Mouse (Mus musculus) stomach, postnatal 0 days (tissue): ENCODE data around the gene Ctsm.

Source experiments
- CTCF ChIP-seq: IDR thresholded peaks from 2 replicates; pipeline ENCODE4 v1.5.1; 2016; ENCODE audit warnings: antibody characterized with exemption, low read depth, mild to moderate bottlenecking, moderate library complexity
- EP300 ChIP-seq: optimal IDR thresholded peaks from 2 replicates; pipeline ENCODE3; 2016; ENCODE audit warnings: antibody characterized with exemption

GRCm38 (mm10) chr13:61541631-61542030, at the start of gene Ctsm:
- no peak for TF ChIP-seq CTCF
- no peak for TF ChIP-seq EP300
